Mouse (Mus musculus) neutrophil, adult 83 days (primary cell): ENCODE results near the gene Olfr1205. TPM values are rescaled to one million over a fixed set of nuclear protein-coding genes. Genes with fewer than 3 reads are reported as not detected.

Experiments used
- total RNA-seq, 2 experiments: library from RNA; stranded (reverse); gene quantifications; one replicate each; pipeline ENCODE4 v1.2.4; 2023

Olfr1205 gene
- not detected for total RNA-seq

DNA sequence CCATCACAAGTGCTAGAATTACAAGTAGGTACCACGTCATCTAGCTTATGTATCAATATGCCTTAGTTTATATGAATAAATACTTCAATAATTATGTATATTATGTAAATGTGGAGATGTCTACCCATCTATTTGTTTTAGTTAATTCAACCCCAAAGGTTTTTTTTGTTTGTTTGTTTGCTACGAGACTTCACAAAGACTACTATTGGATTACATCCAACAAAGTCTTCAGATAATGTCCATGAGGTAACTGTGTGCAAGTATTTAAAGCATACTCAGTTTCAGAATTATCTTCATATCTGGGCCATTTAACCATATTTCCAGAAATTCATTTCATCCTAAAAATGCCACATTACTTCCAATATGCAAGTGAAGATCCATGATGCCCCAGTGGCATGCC, at the start of gene Olfr1205:
Olfr1205 (plus strand) TSS at position 301 of the 400 bp plus-strand sequence.

DNA sequence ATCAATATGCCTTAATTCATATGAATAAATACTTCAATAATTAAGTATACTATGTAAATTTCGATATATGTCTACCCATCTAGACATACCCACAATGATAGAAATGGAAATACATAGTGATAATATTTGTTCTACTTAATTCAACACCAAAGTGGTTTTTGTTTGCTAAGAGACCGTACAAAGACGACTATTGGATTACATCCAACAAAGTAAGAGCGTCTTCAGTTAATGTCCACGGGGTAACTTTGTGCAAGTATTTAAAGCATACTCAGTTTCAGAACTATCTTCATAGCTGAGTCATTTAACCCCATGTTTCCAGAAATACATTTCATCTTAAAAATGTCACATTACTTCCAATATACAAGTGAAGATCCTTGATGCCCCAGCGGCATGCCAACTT, 36.8 kb upstream of the Olfr1205 start, which contains the start of gene Olfr1201:
Olfr1201 (plus strand) TSS at position 301 of the 400 bp plus-strand sequence.

DNA sequence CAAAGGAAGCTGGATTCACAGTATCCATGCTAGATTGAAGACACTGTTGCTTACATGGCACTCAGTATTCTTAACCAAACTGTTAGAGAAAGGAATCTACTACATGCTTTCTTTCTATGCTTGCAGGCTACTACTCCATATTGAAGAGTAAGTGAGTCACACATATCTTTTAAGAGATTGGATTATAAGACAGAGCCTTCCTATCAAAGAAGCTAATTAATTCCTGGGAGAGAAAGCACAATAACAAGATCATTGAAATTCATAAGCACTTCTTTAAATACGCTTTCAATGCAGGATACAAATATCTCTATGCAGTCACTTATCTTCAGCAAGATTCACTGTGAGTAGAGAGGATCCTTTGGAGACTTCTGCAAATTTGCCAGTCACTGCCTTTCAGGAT, 15.3 kb upstream of the Olfr1205 start, which contains the start of gene Olfr1202:
Olfr1202 (plus strand) TSS at position 301 of the 400 bp plus-strand sequence.

DNA sequence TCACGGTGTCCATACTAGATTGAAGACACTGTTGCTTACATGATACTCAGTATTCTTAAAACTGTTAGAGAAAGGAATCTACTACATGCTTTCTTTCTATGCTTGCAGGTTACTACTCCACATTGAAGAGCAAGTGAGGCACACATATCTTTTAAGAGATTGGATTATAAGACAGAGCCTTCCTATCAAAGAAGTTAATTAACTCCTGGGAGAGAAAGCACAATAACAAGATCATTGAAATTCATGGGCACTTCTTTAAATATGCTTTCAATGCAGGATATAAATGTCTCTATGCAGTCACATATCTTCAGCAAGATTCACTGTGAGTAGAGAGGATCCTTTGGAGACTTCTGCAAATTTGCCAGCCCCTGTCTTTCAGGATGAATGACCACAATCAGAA, 19.5 kb downstream of the Olfr1205 start, which contains the start of gene Olfr1204:
Olfr1204 (plus strand) TSS at position 301 of the 400 bp plus-strand sequence.

DNA sequence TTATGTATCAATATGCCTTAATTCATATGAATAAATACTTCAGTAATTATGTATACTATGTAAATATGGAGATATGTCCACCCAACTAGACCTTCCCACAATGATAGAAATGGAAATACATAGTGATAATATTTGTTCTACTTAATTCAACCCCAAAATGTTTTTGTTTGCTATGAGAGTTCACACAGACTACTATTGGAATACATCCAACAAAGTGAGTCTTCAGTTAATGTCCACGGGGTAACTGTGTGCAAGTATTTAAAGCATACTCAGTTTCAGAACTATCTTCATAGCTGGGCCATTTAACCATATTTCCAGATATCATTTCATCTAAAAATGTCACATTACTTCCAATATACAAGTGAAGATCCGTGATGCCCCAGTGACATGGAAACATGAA, 33.4 kb downstream of the Olfr1205 start, which contains the start of gene Olfr1206:
Olfr1206 (plus strand) TSS at position 301 of the 400 bp plus-strand sequence.

Other genes starting within 250 kb of the Olfr1205 start
- gene Olfr1189, start 243.3 kb upstream of the Olfr1205 start, total RNA-seq = not detected
- under 1 TPM; 0.04 to 0.18 TPM for gene Olfr1191-ps1, start 189.2 kb upstream of the Olfr1205 start, total RNA-seq
- not detected for gene Olfr1192-ps1, start 181.2 kb upstream of the Olfr1205 start, total RNA-seq
- gene Olfr1193, start 154.1 kb upstream of the Olfr1205 start, total RNA-seq = not detected
- not detected for gene Olfr1195, start 140.6 kb upstream of the Olfr1205 start, total RNA-seq
- not detected for gene Olfr1196, start 125.1 kb upstream of the Olfr1205 start, total RNA-seq
- not detected for gene Olfr1197, start 97.4 kb upstream of the Olfr1205 start, total RNA-seq
- not detected for gene Olfr1198, start 78.4 kb upstream of the Olfr1205 start, total RNA-seq
- gene Olfr1199, start 69.3 kb upstream of the Olfr1205 start, total RNA-seq = not detected
- not detected for gene Olfr1200, start 59.2 kb upstream of the Olfr1205 start, total RNA-seq
- gene Olfr1201, start 36.7 kb upstream of the Olfr1205 start, total RNA-seq = not detected
- not detected for gene Olfr1202, start 15.2 kb upstream of the Olfr1205 start, total RNA-seq
- not detected for gene Olfr1204, start 19.6 kb downstream of the Olfr1205 start, total RNA-seq
- not detected for gene Olfr1206, start 33.5 kb downstream of the Olfr1205 start, total RNA-seq
- not detected for gene Olfr1208, start 72.6 kb downstream of the Olfr1205 start, total RNA-seq
- gene Olfr1209, start 85.4 kb downstream of the Olfr1205 start, total RNA-seq = not detected
- gene Olfr1211, start 108.4 kb downstream of the Olfr1205 start, total RNA-seq = not detected
- gene Olfr1212, start 124.2 kb downstream of the Olfr1205 start, total RNA-seq = not detected
- not detected for gene Gm13762, start 150.5 kb downstream of the Olfr1205 start, total RNA-seq
- not detected for gene Olfr1214, start 162.9 kb downstream of the Olfr1205 start, total RNA-seq
- gene Olfr1215, start 177.2 kb downstream of the Olfr1205 start, total RNA-seq = not detected
- gene Olfr1216, start 188.6 kb downstream of the Olfr1205 start, total RNA-seq = not detected
- gene Olfr1217, start 202.3 kb downstream of the Olfr1205 start, total RNA-seq = not detected
- not detected for gene Olfr1218, start 231.4 kb downstream of the Olfr1205 start, total RNA-seq